Mouse (Mus musculus) lung, postnatal 0 days (tissue): ENCODE measurements around the gene Zbp1.

Source experiments
- CTCF ChIP-seq: IDR thresholded peaks from 2 replicates; pipeline ENCODE4 v1.5.1; 2016; ENCODE audit warnings: antibody characterized with exemption, mild to moderate bottlenecking
- EP300 ChIP-seq: IDR thresholded peaks from 2 replicates; pipeline ENCODE4 v1.6.1; 2016; ENCODE audit warnings: antibody characterized with exemption, mild to moderate bottlenecking, control low read depth

GRCm38 (mm10) chr2:173207051-173207450, 11.7 kb downstream of the Zbp1 start:
- TF ChIP-seq CTCF: no peak
- TF ChIP-seq EP300: no peak
